Comparison of ENCODE assay signal across 10 mouse cellular contexts in genomic region chr1:74239162-74239561, GRCm38 (mm10). TPM values are rescaled to one million over a fixed set of nuclear protein-coding genes. Genes with fewer than 3 reads are reported as not detected.
A peak's percentile ranks its signal among the peaks of the same experiment; 100 is the strongest.
DNase-seq lines count a peak whose midpoint lies in the region; ATAC-seq and TF ChIP-seq lines count a peak whose summit lies in the region.
"Had no signal": no experiment of that assay in that cellular context is flagged by ENCODE, and none has a peak within 500 bp of the region (broad histone marks: within the 10 kb centered on the region; RNA-seq: fewer than 3 reads in every experiment).

No protein-coding gene starts in this region.

- ATAC-seq in intestine, embryonic 14.5 days (replicated peaks; ENCODE audit: low FRiP score, low TSS enrichment, low read depth): no peak

- intact Hi-C loops in left cerebral cortex, adult 2 months (cut with DNase I): loop anchor here (5.0 kb wide), 1 partner anchor 153 kb away; the partner anchor contains the start of gene Ctdsp1
- intact Hi-C loops in left cerebral cortex, postnatal 14 days (cut with DNase I): no loop called here

- H3ac ChIP-seq in myocyte (ENCODE audit: control insufficient read depth, insufficient read length): no peak overlapping the region

- peak overlapping the region; percentile 85 for H3K4me3 ChIP-seq in left cerebral cortex, adult 2 months
- peak overlapping the region; percentile 61 for H3K4me3 ChIP-seq in bone marrow, adult 2 months (replicated peaks; ENCODE audit: control insufficient read depth, low read depth, low read length)
- H3K4me3 ChIP-seq in intestine, embryonic 14.5 days (ENCODE audit: low read depth, low read length): peak overlapping the region; percentile 99
- H3K4me3 ChIP-seq in myocyte: peak overlapping the region; percentile 98

- 6% methylated on average over 7 of the region's 7 CpGs for WGBS in bone marrow, adult 2 months
- 18% methylated on average over 7 of the region's 7 CpGs for WGBS in intestine, embryonic 14.5 days

- no peaks in the 10 kb centered on the region for H3K27me3 ChIP-seq in intestine, embryonic 14.5 days (replicated peaks; ENCODE audit: control insufficient read depth, insufficient read depth, low read length)
- H3K27me3 ChIP-seq in myocyte (ENCODE audit: control insufficient read depth, insufficient read depth, insufficient read length): no peaks in the 10 kb centered on the region

- peak overlapping the region; percentile 13; the same call in 1 of the 2 replicates for H3K9ac ChIP-seq in intestine, embryonic 14.5 days (ENCODE audit: low read length)

- H3K4me2 ChIP-seq in intestine, embryonic 14.5 days (ENCODE audit: low read length): peak overlapping the region; percentile 74
- H3K4me2 ChIP-seq in myocyte (ENCODE audit: low read depth): peak overlapping the region; percentile 92

- no peak for DNase-seq in left cerebral cortex, adult 2 months (ENCODE audit: extremely low spot score in 1 of 2, low spot score in 2 of 2)
- DNase-seq in left cerebral cortex, postnatal 14 days (ENCODE audit: low spot score in 2 of 2): no peak
- peak; percentile 53 for DNase-seq in intestine, embryonic 14.5 days (ENCODE audit: low spot score)
- DNase-seq in layer of hippocampus, adult 11-12 months (ENCODE audit: low spot score): no peak
- no peak for DNase-seq in kidney, postnatal 14 days
- DNase-seq in kidney, postnatal 25 days: no peak

- H3K27ac ChIP-seq in left cerebral cortex, adult 2 months: peak overlapping the region; percentile 74
- H3K27ac ChIP-seq in bone marrow, adult 2 months (ENCODE audit: control insufficient read depth, insufficient read depth, low read depth, low read length, poor library complexity): peak overlapping the region; percentile 56; the same call in 1 of the 2 replicates
- peak overlapping the region; percentile 64 for H3K27ac ChIP-seq in intestine, embryonic 14.5 days (ENCODE audit: low read depth)

- peaks cover 2% of the 10 kb centered on the region for H3K4me1 ChIP-seq in bone marrow, adult 2 months (ENCODE audit: control insufficient read depth, insufficient read depth, low read length)
- peaks cover 44% of the 10 kb centered on the region for H3K4me1 ChIP-seq in intestine, embryonic 14.5 days (replicated peaks; ENCODE audit: control insufficient read depth, insufficient read depth, low read length)

- no peak for TF ChIP-seq CTCF in left cerebral cortex, adult 2 months (IDR thresholded peaks at IDR 0.05)
- no peak for TF ChIP-seq CTCF in bone marrow, adult 2 months (IDR thresholded peaks at IDR 0.05; ENCODE audit: control insufficient read depth, insufficient read depth, low read length)

- peaks cover 77% of the 10 kb centered on the region for H3K79me2 ChIP-seq in myocyte (ENCODE audit: control insufficient read depth, insufficient read depth)

- TF ChIP-seq POLR2A in bone marrow, adult 2 months (IDR thresholded peaks at IDR 0.05; ENCODE audit: borderline replicate concordance, control insufficient read depth, low read depth, low read length): no peak
- TF ChIP-seq POLR2A in myocyte (IDR thresholded peaks at IDR 0.05; ENCODE audit: insufficient read length, low read depth): no peak

- H3K9me3 ChIP-seq in intestine, embryonic 14.5 days (ENCODE audit: control insufficient read depth, low read length): no peaks in the 10 kb centered on the region

- no peaks in the 10 kb centered on the region for H3K36me3 ChIP-seq in intestine, embryonic 14.5 days (ENCODE audit: control insufficient read depth, insufficient read depth, low read length)
- no peaks in the 10 kb centered on the region for H3K36me3 ChIP-seq in myocyte (ENCODE audit: control insufficient read depth, insufficient read depth)

TF ChIP-seq in myocyte, 11 proteins besides CTCF, POLR2A, EP300 and RAD21:
- TF ChIP-seq SRF (IDR thresholded peaks at IDR 0.05; ENCODE audit: control insufficient read depth, insufficient read length, low read depth) (no peak), REST (IDR thresholded peaks at IDR 0.05; ENCODE audit: insufficient read depth, insufficient read length) (no peak), CEBPB (IDR thresholded peaks at IDR 0.05; ENCODE audit: insufficient read depth, poor library complexity, severe bottlenecking) (no peak), MYOD1 (IDR thresholded peaks at IDR 0.05; ENCODE audit: control insufficient read depth in 1 of 3, insufficient read length in 2 of 3, low read depth in 2 of 3) (no peak), TCF3 (IDR thresholded peaks at IDR 0.05; ENCODE audit: insufficient read length, low read depth) (no peak)
TF ChIP-seq in myocyte: peak in this region for 0.

RNA-seq across cellular contexts. Expression of gene Arpc2, which starts 3.3 kb away (rescaled TPM):
- total RNA-seq in left cerebral cortex, adult 2 months (2021): 100 to 1,000 TPM; 249 to 278 TPM
- total RNA-seq in left cerebral cortex, postnatal 14 days (2021): 100 to 1,000 TPM; 281 to 300 TPM
- polyA plus RNA-seq in bone marrow, adult 2 months (2011; ENCODE audit: insufficient read depth, insufficient read length, low replicate concordance, missing spikeins): 95.9 and 150 TPM in 2 replicates
- polyA plus RNA-seq in intestine, embryonic 14.5 days (2014; fragmentation: Nextera tagmentation; extraction: Ambion mirVana): 436 and 457 TPM in 2 replicates
- polyA plus RNA-seq in myocyte (2012; fragmentation: generic; extraction: Trizol): 214 TPM

RNA-seq across cellular contexts. Expression of gene Gpbar1, which starts 39.2 kb away (rescaled TPM):
- total RNA-seq in left cerebral cortex, adult 2 months (2021): not detected
- total RNA-seq in left cerebral cortex, postnatal 14 days (2021): not detected
- polyA plus RNA-seq in bone marrow, adult 2 months (2011; ENCODE audit: insufficient read depth, insufficient read length, low replicate concordance, missing spikeins): not detected in 2 replicates
- 9.1 and 10.7 TPM in 2 replicates for polyA plus RNA-seq in intestine, embryonic 14.5 days (2014; fragmentation: Nextera tagmentation; extraction: Ambion mirVana)
- 0.14 TPM for polyA plus RNA-seq in myocyte (2012; fragmentation: generic; extraction: Trizol)
- total RNA-seq: liver, adult 2 months had no signal

RNA-seq across cellular contexts. Expression of gene Cxcr1, which starts 44.7 kb away (rescaled TPM):
- not detected for total RNA-seq in left cerebral cortex, adult 2 months (2021)
- not detected for total RNA-seq in left cerebral cortex, postnatal 14 days (2021)
- 2.7 TPM in 1 of 2 replicates, not detected in the other for polyA plus RNA-seq in bone marrow, adult 2 months (2011; ENCODE audit: insufficient read depth, insufficient read length, low replicate concordance, missing spikeins)
- not detected in 2 replicates for polyA plus RNA-seq in intestine, embryonic 14.5 days (2014; fragmentation: Nextera tagmentation; extraction: Ambion mirVana)
- not detected for polyA plus RNA-seq in myocyte (2012; fragmentation: generic; extraction: Trizol)
- total RNA-seq: liver, adult 2 months had no signal
- polyA plus RNA-seq: liver, adult 2 months; urinary bladder, adult 2 months had no signal

RNA-seq across cellular contexts. Expression of gene Aamp, which starts 45.4 kb away (rescaled TPM):
- 100 to 1,000 TPM; 140 to 143 TPM for total RNA-seq in left cerebral cortex, adult 2 months (2021)
- 100 to 1,000 TPM; 135 to 137 TPM for total RNA-seq in left cerebral cortex, postnatal 14 days (2021)
- 56.2 and 76.6 TPM in 2 replicates for polyA plus RNA-seq in bone marrow, adult 2 months (2011; ENCODE audit: insufficient read depth, insufficient read length, low replicate concordance, missing spikeins)
- 252 and 269 TPM in 2 replicates for polyA plus RNA-seq in intestine, embryonic 14.5 days (2014; fragmentation: Nextera tagmentation; extraction: Ambion mirVana)
- 199 TPM for polyA plus RNA-seq in myocyte (2012; fragmentation: generic; extraction: Trizol)

RNA-seq across cellular contexts. Expression of gene Pnkd, which starts 45.6 kb away (rescaled TPM):
- 100 to 1,000 TPM; 155 to 164 TPM for total RNA-seq in left cerebral cortex, adult 2 months (2021)
- 100 to 1,000 TPM; 118 to 134 TPM for total RNA-seq in left cerebral cortex, postnatal 14 days (2021)
- polyA plus RNA-seq in bone marrow, adult 2 months (2011; ENCODE audit: insufficient read depth, insufficient read length, low replicate concordance, missing spikeins): 7.3 and 28.8 TPM in 2 replicates
- 139 and 142 TPM in 2 replicates for polyA plus RNA-seq in intestine, embryonic 14.5 days (2014; fragmentation: Nextera tagmentation; extraction: Ambion mirVana)
- 93.7 TPM for polyA plus RNA-seq in myocyte (2012; fragmentation: generic; extraction: Trizol)
